ENCODE assay signal across 33 mouse cellular contexts in genomic region chr8:80768451-80768850, GRCm38 (mm10).
"Had no signal": no experiment of that assay in that cellular context is flagged by ENCODE, and none has a peak within 500 bp of the region (broad histone marks: within the 10 kb centered on the region; RNA-seq: fewer than 3 reads in every experiment).

No protein-coding gene starts in this region.

- H3K4me2 ChIP-seq: limb, embryonic 12.5 days; limb, embryonic 13.5 days; limb, embryonic 15.5 days; liver, embryonic 11.5 days; liver, embryonic 12.5 days; liver, embryonic 13.5 days; liver, embryonic 15.5 days; lung, embryonic 14.5 days; lung, embryonic 15.5 days; midbrain, embryonic 11.5 days; midbrain, embryonic 12.5 days; midbrain, embryonic 13.5 days; midbrain, embryonic 15.5 days; neural tube, embryonic 12.5 days; neural tube, embryonic 13.5 days had no signal

- ATAC-seq: liver, embryonic 12.5 days; liver, postnatal 0 days; lung, postnatal 0 days; midbrain, embryonic 13.5 days; midbrain, embryonic 15.5 days; midbrain, embryonic 16.5 days had no signal

- DNase-seq: left cerebral cortex, postnatal 4 days; liver; liver, embryonic 13.5 days; liver, postnatal 0 days; lung, adult 18-20 months; lung, adult 2 months; lung, embryonic 14.5 days; lung, postnatal 10 days; lung, postnatal 14 days; lung, postnatal 36 days; lung, postnatal 4 days; midbrain, embryonic 14.5 days had no signal

- H3K27me3 ChIP-seq: limb, embryonic 12.5 days; limb, embryonic 13.5 days; limb, embryonic 15.5 days; liver, embryonic 12.5 days; liver, embryonic 13.5 days; liver, embryonic 15.5 days; lung, embryonic 15.5 days; megakaryocyte, embryonic 14.5 days; midbrain, embryonic 12.5 days; midbrain, embryonic 13.5 days; midbrain, embryonic 15.5 days; neural tube, embryonic 12.5 days; neural tube, embryonic 13.5 days had no signal

- H3K9me3 ChIP-seq: limb, embryonic 10.5 days; limb, embryonic 12.5 days; limb, embryonic 13.5 days; limb, embryonic 15.5 days; liver, embryonic 12.5 days; liver, embryonic 13.5 days; liver, embryonic 15.5 days; lung, embryonic 15.5 days; megakaryocyte, embryonic 14.5 days; midbrain, embryonic 10.5 days; midbrain, embryonic 12.5 days; midbrain, embryonic 13.5 days; midbrain, embryonic 15.5 days; neural tube, embryonic 12.5 days; neural tube, embryonic 13.5 days had no signal

- H3K4me3 ChIP-seq: limb, embryonic 10.5 days; limb, embryonic 12.5 days; limb, embryonic 13.5 days; limb, embryonic 15.5 days; liver, embryonic 12.5 days; liver, embryonic 13.5 days; liver, embryonic 15.5 days; lung, embryonic 15.5 days; megakaryocyte, embryonic 14.5 days; midbrain, embryonic 10.5 days; midbrain, embryonic 12.5 days; midbrain, embryonic 13.5 days; midbrain, embryonic 15.5 days; myocyte; neural tube, embryonic 12.5 days; neural tube, embryonic 13.5 days had no signal

- H3K4me1 ChIP-seq: limb, embryonic 10.5 days; limb, embryonic 12.5 days; limb, embryonic 13.5 days; limb, embryonic 15.5 days; liver, embryonic 12.5 days; liver, embryonic 15.5 days; lung, embryonic 15.5 days; midbrain, embryonic 10.5 days; midbrain, embryonic 12.5 days; midbrain, embryonic 13.5 days; midbrain, embryonic 15.5 days; neural tube, embryonic 12.5 days; neural tube, embryonic 13.5 days had no signal

- H3K27ac ChIP-seq: limb, embryonic 10.5 days; limb, embryonic 12.5 days; limb, embryonic 13.5 days; limb, embryonic 15.5 days; liver, embryonic 12.5 days; liver, embryonic 13.5 days; liver, embryonic 14.5 days; liver, embryonic 15.5 days; lung, embryonic 15.5 days; macrophage; midbrain, embryonic 10.5 days; midbrain, embryonic 12.5 days; midbrain, embryonic 13.5 days; midbrain, embryonic 15.5 days; neural tube, embryonic 12.5 days; neural tube, embryonic 13.5 days had no signal

- H3K9ac ChIP-seq: limb, embryonic 12.5 days; limb, embryonic 13.5 days; limb, embryonic 15.5 days; liver, embryonic 12.5 days; liver, embryonic 13.5 days; liver, embryonic 14.5 days; liver, embryonic 15.5 days; liver, postnatal 0 days; lung, embryonic 14.5 days; lung, embryonic 15.5 days; midbrain, embryonic 12.5 days; midbrain, embryonic 13.5 days; midbrain, embryonic 15.5 days; neural tube, embryonic 12.5 days; neural tube, embryonic 13.5 days had no signal
